Mouse (Mus musculus) retina, adult 2 months (tissue): Measurements from ENCODE around the gene Gm17387.

Experiments used
- DNase-seq: peaks from one replicate; pipeline ENCODE4 v3.0.0-alpha.2; 2012; ENCODE audit warnings: low read depth, low spot score

Gm17387 gene

DNA sequence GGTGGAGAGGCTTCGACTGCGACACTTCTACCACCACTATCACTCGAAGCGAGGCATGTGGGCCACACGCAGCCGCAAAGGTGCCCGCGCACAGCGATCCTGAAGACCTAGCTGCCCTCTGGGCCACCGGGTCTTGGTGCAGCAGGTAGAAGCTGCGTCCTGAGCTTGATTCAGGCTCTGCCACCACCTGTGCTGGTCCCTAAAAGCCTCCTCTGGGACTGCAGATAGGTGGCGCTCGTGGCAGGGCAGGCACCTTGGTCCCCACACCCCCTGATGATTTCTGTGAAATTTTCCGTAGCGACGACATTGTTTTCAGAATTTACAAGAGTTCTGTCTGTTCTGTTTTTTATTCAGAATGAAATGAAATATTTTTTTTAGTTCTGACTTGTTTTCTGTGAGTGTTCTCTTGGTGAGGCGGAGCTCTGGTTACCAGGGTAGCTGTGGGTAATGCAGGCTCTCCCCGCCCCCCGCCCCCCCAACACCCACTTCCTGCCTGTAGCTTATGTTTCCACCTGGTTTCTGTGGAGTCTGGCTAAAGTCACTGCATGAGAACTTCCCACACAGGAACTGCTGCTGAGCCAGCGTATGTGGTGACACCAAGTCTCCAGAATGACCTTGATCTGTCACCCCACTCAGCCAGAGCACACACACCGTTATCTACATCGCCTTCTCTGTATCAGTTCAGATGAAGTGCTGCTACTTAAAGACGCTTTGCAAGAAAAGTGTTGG lies 43.2 kb downstream of the Gm17387 start:
- no peak for DNase-seq

DNA sequence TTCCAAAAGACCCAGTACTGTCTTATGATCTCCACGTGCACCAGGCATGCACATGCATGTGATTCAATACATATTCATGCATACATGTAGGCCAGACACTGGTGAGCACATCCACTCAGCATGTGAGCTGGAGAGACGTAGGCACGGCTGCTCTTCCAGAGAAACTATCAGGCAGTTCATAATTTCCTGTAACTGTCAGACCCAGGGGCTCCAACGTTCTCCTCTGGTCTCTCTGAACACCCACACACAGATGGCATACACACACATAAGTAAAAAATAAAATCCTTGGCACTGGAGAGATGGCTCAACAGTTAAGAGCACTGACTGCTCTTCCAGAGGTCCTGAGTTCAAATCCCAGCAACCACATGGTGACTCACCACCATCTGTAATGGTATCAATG lies 44.9 kb downstream of the Gm17387 start:
- DNase-seq = no peak

GRCm38 (mm10) chr7:141077841-141078240 lies 48.9 kb downstream of the Gm17387 start, which contains the start of gene Pkp3:
Gene Pkp3 (plus strand): TSS chr7:141078218.
- DNase-seq = no peak

- DNase-seq = no peak
Measured at GRCm38 (mm10) chr7:141078876-141079275, 49.9 kb downstream of the Gm17387 start.
